Mouse (Mus musculus) embryo, embryonic 9.5 days (tissue): ENCODE measurements around the gene Tdp1.
A peak's percentile ranks its signal among the peaks of the same experiment; 100 is the strongest.

Source experiments
- DNase-seq: peaks from one replicate; pipeline ENCODE4 v3.0.0-alpha.2; 2017; ENCODE audit errors: extremely low spot score

Tdp1 gene

DNA sequence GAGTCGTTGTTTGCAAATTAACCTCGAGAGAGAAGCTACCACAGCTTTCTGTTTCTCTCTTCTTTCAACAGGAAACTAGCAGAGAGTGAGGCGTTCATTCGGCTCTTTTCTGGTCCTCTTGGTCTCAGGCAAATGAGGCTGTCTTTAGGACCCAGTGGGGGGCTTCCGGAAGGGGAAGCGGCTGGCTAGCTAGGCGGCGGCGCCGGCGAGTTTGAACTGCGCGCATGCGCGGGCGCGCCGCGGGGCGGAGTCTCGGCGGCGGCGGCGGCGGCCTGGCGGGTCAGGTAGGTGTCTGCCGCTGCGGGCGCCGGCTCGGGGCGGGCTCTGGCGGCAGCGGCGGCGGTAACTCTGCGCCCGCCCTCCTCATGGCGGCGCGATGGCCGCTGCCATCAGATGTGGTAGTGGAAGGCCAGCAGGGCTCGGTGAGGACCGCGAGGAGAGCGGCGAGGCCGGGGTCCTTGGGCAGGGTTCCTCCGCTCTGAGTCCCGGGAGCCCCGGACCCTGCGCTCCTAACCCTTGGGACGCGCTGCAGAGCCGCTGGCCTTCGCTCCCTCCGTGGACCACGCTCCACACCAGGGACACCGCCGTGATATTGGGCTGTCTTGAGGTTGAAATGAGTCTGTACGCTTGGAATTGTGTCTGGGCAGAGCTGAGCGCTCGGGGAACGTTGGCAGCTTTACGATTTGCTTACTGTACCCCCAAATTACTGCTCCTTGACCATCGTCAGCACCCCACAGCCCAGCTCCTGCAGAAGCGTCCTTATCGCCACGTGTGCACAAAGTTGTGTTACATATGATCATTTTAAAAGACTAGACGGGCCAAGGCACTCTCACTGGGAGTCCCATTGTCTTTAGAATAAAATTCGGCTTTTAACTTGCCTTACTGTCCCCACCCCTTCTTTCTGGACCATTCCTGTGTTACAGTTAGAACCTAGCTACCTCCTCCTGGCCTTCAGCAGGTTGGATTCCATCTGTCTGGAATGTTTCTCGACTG is at the start of gene Tdp1, which contains the start of gene Efcab11:
Tdp1 (plus strand) TSS at position 249 of the 993 bp plus-strand sequence.
Efcab11 (minus strand) TSS at position 171 of the 993 bp plus-strand sequence.
- peak; percentile 94 for DNase-seq

DNA sequence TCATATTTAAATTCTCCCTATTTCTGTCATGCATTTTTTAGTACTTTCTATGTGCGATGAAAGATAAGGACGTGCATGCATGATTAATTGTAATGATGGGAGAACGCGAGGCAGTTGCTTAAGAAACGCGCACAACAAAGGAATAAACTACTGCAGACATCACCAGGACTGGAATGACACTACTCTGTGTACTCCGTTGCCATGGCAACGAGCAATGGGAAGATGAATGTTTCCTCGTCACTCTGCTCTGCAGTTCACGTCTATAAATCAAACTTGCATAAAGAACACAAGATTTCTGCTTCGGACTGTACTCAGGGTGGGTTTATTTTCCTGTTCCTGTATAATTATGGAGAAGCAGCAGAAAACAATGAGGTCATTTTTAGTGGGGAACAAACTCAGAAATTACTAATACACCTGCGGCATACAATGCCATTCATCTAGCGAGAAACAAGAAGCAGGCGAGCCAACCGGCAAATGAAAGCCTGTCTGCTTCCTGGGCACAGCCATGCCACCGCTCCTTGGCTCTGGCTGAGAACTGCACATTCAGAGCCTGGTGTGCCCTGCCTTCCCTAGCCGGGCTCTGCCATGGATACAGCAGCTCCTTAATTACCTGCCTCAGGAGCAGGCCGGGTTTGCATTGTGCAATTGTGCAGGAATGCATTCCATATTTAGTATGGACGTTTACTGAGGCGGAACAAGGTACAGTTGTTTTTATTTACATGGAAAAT is 47.7 kb upstream of the Tdp1 start:
- DNase-seq: peak; percentile 29

DNA sequence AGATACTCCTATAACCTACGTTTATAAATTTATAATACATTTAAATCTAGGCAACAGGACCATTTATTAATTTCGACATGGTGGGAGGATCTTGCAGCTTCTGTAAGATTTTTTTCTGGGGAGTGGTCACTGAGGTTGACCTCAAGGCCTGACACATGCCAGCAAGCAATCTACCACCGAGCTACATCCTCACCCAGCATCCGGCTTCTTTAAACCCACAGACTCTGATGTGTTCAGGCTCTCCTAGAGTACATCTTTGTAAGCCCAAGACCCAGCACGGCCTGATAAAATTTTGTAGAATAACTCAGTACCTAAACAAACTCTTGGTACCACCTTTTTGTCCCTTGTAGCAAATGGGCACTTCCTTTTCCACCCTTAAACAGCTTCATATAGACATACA is 46.8 kb upstream of the Tdp1 start:
- DNase-seq: no peak

DNA sequence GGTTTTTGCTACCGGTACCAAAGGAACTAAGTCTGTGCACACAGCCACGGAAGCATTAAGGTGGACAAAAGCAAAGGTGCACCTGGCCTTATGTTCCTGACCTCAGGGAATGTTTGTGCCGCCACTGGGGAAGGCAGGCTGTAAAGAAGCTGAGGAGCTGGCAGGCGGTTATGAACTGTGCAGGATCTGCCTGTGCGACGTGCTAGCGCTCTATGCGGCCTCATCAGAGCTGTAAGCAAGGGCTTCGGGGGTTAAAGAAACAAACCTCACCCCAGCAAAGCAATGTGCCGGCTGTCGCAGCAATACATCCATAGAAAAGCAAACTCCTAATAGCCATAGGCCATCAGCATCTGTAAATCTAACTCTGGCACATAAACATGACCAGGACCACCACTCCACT is 46.2 kb upstream of the Tdp1 start:
- no peak for DNase-seq

DNA sequence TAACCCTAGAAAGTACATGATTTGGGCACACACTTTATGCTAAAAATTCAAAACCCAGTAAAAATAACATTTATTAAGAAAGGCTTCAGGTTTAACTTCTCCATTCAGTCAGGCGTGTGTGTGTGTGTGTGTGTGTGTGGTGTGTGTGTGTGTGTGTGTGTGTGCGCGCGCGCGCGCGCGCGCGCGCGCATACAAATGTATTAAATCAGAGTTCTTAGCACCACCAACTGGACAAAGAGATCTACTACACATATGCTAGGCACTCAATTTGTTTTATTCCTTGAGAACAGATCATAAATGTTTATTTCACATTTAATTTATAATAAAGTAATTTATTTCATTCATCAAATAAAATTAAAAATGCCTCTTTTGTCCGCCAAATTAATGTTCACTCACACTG is 45.6 kb upstream of the Tdp1 start:
- no peak for DNase-seq

DNA sequence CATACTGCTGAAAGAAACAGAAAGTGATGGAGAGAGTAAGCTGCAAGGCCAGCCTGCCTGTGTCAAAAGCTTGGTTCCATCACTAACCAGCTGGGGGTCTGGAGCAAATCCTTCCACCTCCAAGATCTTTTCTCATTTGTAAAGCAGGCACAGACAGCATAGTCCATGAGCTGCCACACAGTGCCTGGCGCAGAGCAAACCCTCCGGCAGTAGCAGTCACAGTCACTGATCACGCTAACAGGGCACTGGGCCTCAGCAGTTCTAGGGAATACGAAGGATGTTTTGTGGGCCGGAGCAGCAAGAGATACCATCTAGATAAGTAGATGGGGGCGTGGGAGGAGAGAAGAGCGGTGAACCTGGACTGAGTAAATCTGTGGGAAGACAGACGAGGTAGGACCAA is 39.4 kb upstream of the Tdp1 start:
- DNase-seq: no peak

DNA sequence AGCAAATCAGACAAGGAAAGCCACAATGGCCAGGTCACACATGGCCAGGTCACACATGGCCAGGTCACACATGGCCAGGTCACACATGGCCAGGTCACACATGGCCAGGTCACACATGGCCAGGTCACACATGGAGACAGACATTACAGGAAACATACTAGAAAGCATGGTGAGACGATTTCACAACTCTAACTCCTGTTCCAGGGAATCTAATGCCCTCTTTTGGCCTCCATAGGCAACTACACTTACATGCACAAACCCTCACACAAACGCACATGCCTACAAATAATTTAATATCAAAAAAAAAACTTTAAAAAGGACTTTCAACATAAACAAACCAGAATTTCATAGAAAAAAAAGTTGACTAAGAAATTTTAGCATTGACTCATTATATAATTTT is 34.3 kb upstream of the Tdp1 start:
- DNase-seq: no peak

DNA sequence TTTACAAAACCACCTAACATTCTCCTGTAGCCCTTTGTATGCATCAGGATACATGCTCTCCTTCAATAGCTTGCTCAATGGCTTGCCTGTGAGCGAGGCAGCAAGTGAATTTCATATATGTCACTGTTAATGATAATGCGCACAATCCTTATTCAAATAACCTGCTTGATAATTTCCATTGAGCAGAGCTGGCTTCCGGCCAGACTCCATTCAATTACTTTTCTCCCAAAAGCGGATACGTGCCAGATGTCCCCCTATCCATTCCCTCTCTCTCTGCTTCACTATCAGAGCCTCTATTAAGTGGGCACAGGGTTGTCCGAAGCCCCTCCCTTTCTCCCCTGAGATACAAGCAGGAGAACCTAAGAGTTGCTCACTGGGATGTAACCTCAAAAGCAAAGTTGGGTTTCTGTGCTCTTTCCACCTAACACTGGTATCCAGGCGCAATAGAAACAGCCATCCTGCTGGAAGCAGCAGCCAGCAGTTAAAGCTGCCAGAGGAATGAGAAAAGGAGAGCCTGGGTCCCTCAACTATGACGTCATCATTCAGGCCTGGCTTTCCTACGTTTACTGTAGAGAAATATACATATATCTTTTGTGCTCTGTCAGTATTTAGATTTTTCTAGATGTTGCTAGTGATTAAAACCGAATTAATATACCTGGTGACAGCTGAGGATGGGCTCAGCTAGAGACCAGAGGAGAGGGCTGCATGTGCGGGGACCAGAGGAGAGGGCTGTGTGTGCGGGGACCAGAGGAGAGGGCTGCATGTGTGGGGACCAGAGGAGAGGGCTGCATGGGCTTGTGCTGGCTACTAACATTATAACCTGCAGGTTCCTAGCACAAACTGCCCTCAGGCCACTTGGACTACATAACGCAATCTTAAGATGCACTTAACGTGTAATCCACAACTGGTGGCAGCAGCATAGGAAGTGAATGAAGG is 30.7 kb upstream of the Tdp1 start:
- DNase-seq: no peak

DNA sequence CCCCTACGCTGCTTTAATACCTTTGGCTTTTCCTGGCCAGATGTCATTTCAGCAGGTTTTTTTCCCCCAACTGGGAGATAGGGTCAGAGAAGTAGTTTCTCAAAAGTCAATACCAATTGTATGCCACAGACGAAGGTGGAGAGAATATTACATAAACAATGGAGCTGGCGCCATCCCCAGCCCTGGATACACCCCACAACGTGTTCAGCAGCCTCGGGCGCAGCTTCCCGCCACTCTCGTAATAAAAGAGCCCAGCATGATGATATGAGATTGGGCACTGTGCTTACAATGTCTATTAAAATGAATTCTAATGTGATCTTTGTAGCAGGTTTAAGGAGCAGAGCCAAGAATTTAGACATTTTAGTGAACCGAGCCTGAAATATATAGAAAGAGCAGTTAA is 28.3 kb upstream of the Tdp1 start:
- no peak for DNase-seq

DNA sequence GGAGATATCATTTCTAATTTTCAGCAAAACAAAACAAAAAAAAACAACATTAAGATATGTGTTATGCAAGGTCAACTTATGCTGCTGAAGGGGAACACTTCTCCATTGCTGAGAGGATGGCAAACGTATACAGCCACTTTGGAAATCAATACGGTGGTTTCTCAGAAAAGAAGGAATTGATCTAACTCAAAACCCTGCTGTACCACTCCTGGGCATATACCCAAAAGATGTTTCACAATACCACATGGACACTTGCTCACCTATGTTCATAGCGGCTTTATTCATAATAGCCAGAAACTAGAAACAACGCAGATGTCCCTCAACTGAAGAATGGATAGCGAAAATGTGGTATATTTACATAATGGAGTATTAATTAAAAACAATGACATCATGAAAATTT is 25.7 kb upstream of the Tdp1 start:
- no peak for DNase-seq

DNA sequence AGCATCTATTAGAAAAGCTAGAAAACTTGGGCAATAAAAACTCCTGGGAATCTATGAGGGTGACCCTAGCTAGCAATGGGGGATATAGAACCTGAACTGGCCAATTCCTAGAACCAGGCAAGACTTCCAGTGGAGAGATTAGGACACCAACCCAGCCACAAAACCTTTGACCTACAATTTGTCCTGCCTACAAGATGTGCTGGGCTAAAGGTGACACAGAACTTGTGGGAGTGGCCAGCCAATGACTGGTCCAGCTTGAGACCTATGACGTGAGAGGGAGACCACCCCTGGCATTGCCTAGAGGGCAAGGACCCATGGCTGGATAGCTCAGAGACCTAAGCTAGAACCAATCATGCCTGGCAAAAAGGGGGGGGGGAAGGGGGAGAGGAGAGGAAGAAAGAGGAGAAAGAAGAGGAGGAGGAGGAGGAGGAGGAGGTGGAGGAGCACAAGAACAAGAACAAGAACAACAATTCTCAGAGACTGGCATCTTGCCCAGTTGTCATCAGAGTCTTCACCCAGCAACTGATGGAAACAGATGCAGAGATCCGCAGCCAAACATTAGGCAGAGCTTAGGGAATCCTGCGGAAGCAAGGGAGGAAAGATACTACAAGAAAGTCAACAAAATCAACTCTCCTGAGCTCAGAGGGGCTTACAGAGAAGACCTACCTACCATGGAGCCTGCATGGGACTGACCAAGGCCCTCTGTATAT is 24.8 kb upstream of the Tdp1 start:
- DNase-seq: no peak

DNA sequence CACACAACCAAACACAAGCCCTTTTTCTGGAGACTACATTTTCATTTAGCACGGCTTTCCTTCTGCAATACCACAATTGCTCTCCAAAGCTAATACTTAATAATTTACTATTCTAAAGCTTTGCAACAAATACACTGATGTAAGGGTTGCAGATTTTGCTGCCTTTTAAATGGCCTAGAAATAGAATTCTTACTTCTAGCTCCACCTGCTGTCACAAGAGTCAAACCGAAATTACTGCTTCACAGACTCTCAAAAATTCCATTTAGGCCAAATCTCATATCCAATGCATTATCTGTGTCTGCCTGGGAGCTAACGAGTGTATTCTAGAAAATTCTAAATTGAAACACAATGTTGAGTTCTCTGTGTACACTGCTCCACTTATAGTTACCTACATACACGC is 23.3 kb upstream of the Tdp1 start:
- DNase-seq: no peak

DNA sequence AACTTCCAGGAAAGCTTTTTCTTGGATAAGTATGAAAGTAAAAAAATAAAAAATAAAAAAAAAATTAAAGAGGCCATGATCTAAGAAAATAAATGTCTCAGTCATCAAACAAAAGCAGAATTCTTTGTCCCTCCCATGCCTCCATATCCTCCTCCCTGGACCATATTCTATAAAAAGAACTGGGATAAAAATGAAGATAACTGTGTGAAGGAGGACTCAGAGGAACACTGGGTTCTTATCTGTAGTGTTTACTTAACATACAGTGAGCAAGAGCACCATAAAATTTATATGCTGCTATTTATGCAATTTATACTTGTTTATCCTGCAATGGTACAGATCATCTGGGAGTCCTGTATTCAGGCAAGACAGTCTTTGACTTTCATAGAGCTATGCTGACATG is 19.7 kb upstream of the Tdp1 start:
- DNase-seq: no peak

DNA sequence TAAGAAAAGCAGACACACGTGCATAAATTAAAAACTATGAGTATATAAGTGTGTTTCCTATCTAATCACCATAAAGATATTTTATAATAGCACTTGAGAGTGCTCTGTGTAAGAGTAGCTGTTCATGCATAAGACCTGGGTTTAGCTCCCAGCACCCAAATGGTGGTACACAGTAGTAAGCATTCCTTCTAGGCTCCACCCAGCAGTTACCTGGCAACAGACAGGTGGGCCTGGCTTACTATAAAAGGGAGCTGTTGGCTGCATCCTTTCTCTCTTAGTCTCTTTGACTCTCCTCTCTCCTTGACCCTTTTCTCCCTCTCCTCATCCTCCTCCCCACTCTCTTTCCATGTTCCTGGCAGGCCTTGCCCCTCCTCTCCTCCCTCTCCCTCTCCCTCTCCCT is 15.5 kb upstream of the Tdp1 start:
- DNase-seq: no peak

DNA sequence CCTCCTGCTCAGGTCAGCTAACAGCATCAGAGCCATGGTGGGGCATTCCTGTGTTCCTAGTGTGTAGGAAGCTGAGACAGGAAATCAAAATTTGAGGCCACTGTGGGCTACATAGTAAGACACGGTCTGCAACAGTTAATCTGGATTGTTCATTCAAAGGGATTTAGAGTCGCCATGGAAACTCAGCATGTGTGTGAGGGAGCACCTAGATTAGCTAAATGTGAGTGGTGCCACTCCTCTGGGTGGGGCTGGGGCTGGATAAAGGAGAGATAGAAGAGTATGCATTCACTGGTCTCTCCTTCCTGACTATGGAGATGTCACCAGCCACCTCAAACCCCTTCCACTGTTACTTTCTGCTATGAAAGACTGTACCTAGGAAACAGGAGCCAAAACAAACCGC is 10.9 kb upstream of the Tdp1 start:
- DNase-seq: no peak

DNA sequence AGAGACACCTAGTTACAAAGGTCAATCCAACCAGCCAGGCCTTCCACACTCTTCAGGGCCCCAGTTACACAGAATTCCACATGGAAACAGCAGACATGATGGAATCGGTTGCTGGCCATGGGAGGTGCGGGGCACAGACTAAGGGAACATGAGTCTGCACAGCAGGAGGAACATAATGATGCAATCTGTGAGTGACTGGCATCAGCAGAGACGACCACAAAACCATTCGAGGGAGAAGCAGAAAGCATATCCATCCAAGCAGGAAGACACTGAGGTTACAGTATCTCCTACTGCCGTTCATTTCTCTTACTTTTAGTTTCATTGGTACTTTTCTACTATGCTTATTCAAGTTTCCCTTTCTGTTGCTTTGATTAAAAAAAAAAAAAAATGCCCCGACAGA is 9.7 kb upstream of the Tdp1 start:
- no peak for DNase-seq

DNA sequence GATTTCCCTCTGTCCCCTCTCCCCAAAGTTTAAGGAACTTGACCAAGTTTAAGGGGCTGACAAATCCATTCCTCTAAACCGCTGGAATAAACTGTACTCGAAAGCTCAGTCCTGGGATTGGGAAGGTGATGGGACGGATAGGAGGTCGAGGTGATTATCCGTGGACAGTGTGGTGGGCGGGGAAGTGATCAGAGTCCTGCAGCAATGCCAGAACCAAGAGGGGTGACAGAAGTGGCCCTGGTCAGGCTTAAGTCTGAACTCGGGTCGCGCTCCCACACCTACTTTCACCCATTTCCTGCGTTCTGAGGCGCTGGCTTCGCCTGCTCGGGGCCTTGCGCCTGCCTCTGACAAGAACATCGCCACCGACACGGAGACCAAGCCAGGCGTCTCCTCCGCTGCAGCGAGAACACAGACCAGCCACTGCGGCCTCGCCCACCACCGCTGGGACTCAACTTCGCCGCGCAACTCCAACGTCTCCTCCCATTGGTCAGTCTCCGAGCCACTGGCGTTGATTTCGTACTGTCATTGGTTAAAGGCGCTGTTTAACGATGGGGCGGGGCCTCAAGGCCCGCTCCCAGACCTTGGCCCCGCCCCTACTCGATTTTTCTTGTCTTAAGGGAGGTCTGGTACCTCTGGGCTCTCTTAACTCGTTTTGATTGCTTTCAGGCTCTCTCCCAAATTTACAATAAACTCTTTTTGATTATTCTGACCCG is 1.2 kb upstream of the Tdp1 start:
- peak; percentile 93 for DNase-seq

DNA sequence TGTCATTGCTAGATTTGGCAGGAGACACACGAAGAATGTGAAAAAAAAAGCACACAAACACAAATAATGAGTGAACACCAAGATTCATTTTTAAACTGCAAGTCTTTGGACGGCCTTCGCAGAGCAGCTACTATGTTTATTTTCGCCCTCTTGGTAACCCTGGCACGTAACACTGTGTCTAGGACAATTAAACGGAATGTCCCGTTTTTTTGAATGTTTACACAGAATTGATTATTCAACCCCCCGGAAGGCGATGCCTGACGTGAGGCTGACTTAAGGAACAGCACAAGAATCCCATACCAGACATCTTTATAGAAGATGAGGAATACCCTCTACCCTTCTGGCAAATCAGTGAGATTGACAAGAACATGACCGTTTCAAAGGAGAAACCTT is 608 bp upstream of the Tdp1 start:
- DNase-seq: no peak

DNA sequence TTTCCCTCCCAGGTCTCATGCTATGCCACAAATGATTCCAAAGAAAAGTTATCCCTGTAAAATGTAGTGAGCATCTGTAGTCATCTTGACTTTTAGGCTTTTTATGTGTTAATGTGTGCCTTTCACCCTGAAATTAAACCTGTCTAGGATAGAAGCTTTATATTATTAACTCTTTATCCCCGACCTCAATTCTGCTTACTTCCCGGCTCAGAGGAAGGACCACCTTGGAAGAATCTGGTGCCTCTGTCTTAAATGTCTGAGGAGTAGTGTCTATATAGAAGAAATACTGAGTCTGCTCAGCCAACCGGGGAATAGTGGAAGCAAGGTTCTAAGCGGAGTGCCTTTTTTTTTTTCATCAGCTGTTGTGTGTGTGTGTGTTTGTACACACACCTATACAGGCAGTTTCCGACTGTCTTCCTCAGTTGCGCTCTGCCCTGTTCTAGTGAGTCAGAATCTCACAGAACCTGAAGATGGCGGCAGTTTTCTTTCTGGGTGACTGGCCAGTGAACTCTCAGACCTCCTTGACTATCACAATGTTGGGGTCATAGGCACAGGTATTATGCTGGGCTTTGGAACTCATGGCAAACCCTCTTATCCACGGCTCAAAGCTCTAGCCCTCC is 1.1 kb downstream of the Tdp1 start:
- peak; percentile 10 for DNase-seq

DNA sequence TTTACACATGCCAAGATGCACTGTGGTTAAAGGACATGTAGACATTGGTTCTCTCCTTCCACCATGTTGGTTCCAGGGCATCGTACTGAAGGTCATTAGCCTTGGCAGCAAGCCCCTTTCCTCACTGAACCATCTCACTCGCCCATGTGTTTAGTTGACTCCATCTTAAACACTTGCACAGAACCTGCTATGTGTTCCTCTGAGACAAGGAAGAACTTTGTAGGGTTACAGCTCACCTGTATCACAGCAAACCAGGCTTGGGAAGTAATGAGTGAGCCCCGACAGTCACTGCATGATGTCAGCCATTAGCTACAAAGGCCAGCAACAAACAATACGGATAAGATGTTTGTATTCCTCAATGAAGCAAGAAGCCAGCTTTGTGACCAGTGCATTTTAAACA is 13.5 kb downstream of the Tdp1 start:
- DNase-seq: no peak
